Mouse (Mus musculus) subcutaneous adipose tissue, adult 2 months (tissue): ENCODE measurements around the gene Nek4. TPM values are rescaled to one million over a fixed set of nuclear protein-coding genes. Genes with fewer than 3 reads are reported as not detected.

Experiments
- polyA plus RNA-seq: library from polyadenylated mRNA; depleted of rRNA; stranded (reverse); fragments of >200 nt; gene quantifications from 2 replicates; pipeline ENCODE4 v1.2.3, GENCODE M21; 2012; ENCODE audit warnings: low replicate concordance; rRNA removed

The Nek4 gene
- 3.1 and 5.7 TPM in 2 replicates for polyA plus RNA-seq

DNA sequence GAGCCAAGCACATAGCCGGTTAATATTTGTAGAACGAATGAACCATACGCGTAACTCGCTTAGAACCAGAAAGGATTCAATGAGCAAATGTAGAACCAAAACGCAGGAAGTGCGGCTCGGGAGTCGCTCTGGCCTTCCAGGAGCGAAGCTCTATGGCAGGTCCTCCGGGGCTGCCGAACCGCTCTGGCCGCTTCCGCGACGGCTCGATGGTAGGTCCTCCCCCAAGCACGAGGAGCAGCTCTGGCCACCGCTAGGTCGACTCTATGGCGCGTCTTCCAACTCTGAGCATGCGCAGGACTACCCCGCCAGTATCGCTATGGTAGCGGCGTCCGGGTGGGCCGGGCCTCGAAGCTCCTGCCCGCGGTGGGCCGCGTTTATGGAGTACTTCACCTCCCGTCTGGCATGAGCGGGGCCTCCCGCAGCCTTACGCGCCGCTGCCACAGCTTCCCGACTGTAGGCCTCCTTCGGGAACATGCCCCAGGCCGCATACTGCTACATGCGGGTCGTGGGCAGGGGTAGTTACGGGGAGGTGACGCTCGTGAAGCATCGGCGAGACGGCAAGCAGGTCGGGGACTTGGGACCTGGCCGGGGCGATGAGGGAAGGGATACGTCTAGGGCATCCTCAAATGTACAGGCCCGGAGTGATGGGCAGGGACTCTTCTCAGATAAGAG, at the start of gene Nek4:
Gene Nek4 (plus strand): TSS at position 224 of the 672 bp plus-strand sequence.

DNA sequence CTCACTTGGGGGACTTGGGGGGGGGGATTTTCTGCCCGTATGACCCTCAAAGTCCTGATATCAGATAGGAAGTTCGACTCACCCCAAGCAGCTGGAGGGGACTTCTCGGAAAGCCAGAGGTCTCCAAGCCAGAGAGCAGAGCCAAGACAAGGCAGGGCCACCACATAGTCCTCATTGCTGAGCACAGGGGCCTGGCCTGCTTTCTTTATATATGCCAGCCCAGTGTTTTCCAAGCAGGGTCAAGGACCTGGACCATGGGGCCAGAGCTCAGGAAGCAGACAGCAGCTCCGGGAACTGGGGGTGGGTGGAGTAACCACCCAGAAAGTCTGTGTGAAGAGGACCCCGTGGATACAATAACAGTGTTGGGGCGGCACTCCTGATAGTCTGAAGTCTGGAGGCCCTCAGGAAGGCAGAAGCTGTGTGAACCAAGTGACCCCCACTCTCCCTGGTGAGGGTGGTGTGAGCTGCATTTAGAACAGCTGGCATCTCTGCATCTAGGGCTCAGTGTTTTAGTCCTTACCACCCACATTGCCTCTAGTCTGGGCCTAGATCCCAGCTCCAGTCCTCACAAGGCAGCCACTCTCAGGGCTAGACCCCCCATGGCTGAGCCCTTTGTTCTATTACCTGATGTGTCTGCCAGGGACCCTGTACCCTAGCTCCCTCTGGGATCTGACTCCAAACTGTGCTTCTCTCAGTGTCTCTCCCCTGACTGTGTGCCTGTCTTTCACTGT, 27.6 kb upstream of the Nek4 start, which contains the start of gene Itih3:
Gene Itih3 (minus strand): TSS at position 386 of the 731 bp plus-strand sequence.

DNA sequence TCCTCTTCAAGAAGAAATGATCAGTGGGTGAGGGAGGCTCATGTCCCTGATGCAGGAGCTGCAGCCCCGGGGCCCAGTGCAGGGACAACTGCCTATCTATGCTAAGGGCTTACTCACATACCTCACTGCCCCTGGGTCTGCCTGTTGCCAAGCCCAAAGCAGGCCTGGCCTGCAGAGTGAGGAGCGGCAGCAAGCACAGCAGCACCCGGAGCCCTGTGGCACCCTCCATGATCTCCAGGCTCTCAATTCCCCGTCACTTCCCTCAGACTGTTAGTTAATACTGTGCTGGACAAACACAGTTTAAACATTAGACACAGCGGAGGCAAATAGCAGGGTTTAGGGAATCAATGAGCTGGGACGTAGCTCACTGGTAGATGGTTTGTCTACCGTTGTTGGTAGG, 8.1 kb upstream of the Nek4 start, which contains the start of gene Itih1:
Gene Itih1 (minus strand): TSS at position 252 of the 400 bp plus-strand sequence.

DNA sequence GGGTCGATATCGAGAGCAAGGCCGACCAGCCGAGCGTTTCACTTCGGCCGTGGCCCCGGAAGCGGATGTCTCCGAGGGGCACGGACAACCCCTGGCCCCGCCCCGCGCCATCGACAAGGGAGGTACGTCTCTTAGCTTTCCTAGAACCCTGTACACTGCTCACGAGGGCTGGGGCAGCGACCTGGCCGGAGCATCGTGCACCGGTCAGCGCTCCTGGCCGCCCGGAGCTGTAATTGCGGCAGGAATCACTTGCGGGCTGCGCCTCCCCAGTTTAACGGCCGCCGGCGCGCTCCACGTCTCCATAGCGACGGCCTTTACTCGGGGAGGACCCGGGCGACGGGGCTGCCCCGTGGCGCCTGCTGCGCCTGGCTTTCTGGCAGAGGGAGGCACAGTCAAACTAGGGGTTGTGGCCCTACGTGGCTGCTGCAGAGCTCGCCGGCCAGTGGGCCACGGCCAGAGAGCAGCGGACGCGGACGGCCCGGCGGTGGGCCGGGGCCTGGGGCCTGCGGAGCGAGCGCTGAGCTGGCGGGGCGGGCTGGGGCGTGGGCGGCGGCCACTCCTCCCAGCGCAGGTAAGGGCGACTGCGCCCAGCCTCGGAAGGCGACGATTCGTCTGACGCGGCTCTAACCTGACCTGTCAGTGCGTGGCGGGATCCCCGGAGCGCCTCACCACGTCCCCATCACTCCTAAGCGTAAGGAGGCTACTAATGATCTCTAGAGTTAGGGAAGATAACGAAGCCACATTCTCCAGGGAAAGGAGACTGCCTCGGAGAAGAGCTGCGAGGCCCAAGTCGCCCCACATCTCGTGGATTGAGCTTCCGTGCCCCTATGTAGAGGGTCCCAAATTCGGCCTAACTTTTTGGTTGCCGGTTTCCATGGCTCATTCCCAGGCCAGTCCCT, 50.4 kb downstream of the Nek4 start, which contains the start of the genes Glt8d1 and Spcs1:
Gene Glt8d1 (plus strand): TSS at position 94 of the 899 bp plus-strand sequence.
Gene Spcs1 (minus strand): TSS at position 366 of the 899 bp plus-strand sequence.

GRCm38 (mm10) chr14:31018860-31019291, 67.7 kb downstream of the Nek4 start, which contains the start of the genes Pbrm1 and Gnl3:
Gene Pbrm1 (plus strand): TSS chr14:31019138.
Gene Gnl3 (minus strand): TSS chr14:31019152.

Other genes starting within 250 kb of the Nek4 start
- gene Sfmbt1, start 236.5 kb upstream of the Nek4 start, polyA plus RNA-seq: 2.0 and 4.2 TPM in 2 replicates
- gene Tmem110, start 125.8 kb upstream of the Nek4 start, polyA plus RNA-seq: 32.3 and 40.5 TPM in 2 replicates
- 27.6 and 60.8 TPM in 2 replicates for gene Mustn1, start 72.2 kb upstream of the Nek4 start, polyA plus RNA-seq
- 3.2 and 4.9 TPM in 2 replicates for gene Itih4, start 64.9 kb upstream of the Nek4 start, polyA plus RNA-seq
- gene Itih3, start 27.6 kb upstream of the Nek4 start, polyA plus RNA-seq: 0.43 and 1.0 TPM in 2 replicates
- gene Itih1, start 8.1 kb upstream of the Nek4 start, polyA plus RNA-seq: 0.17 and 0.46 TPM in 2 replicates
- 32.5 and 46.0 TPM in 2 replicates for gene Glt8d1, start 50.0 kb downstream of the Nek4 start, polyA plus RNA-seq
- gene Spcs1, start 50.3 kb downstream of the Nek4 start, polyA plus RNA-seq: 208 and 223 TPM in 2 replicates
- gene Pbrm1, start 67.8 kb downstream of the Nek4 start, polyA plus RNA-seq: 10.7 and 21.0 TPM in 2 replicates
- 16.2 and 42.3 TPM in 2 replicates for gene Gnl3, start 67.8 kb downstream of the Nek4 start, polyA plus RNA-seq
- gene Smim4, start 177.6 kb downstream of the Nek4 start, polyA plus RNA-seq: 24.2 and 50.4 TPM in 2 replicates
- gene Nt5dc2, start 179.7 kb downstream of the Nek4 start, polyA plus RNA-seq: 27.5 and 77.3 TPM in 2 replicates
- gene Stab1, start 217.3 kb downstream of the Nek4 start, polyA plus RNA-seq: 161 and 184 TPM in 2 replicates